Mouse (Mus musculus): ENCODE results near the gene Gm3435. TPM values are rescaled to one million over a fixed set of nuclear protein-coding genes. Genes with fewer than 3 reads are reported as not detected.
"Not testable (repeated sequence)": the region's sequence is repeated elsewhere in the genome, so short reads cannot be mapped to it uniquely, and the experiment has no call there.

Gm3435 gene
- 1 to 10 TPM; 3.3 TPM for total RNA-seq (2021)
- long read RNA-seq, experiment 1, partial matches to known transcripts, result 3 of 13 reads
- long read RNA-seq, experiment 1, other reads (novel, unspliced or antisense), result 6 of 13 reads
- long read RNA-seq, experiment 2, partial matches to known transcripts, result 3 of 12 reads
- long read RNA-seq, experiment 2, other reads (novel, unspliced or antisense), result 9 of 12 reads

DNA sequence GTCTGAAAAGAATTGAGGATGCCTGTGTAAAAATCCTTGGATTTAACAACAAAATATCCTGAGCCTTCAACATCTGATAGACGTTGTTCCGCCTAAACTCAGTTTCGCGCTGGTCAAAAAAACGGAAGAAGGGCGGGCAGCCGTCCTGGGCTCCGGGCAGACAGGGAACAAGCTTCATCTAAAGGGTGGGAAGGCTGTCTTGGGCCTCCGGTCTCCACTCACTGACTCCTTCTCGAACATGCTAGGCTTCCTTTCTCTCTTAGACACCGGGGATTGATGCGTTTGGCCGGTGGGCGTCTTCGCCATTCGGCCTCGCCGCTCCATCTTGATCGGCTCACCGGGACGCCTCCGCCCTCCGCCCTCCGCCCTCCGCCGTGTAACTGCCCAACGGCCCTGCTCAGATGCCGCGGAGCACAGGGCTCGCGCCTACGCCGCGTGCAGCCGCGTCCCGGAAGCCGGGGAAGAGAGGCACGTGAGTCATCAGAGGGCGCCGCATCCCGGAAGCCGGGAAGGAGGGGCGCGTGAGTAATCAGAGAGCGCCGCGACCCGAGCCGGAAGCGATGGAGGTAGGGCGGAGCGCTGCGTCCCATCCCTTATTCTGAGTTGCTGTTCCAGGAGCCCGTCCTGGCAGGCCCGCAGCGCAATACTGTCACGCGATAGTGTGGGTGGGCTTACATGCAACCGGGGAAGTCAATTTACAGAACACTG lies at the start of gene Gm3435:
TSS of gene Gm3435 (plus strand) at position 471 of the 708 bp plus-strand sequence.
- not testable (repeated sequence) for DNase-seq (ENCODE audit: low spot score in 2 of 2)

- DNase-seq (ENCODE audit: low spot score in 2 of 2), result no peak
Measured at GRCm38 (mm10) chr17:14960520-14960919, 49.5 kb upstream of the Gm3435 start.

DNA sequence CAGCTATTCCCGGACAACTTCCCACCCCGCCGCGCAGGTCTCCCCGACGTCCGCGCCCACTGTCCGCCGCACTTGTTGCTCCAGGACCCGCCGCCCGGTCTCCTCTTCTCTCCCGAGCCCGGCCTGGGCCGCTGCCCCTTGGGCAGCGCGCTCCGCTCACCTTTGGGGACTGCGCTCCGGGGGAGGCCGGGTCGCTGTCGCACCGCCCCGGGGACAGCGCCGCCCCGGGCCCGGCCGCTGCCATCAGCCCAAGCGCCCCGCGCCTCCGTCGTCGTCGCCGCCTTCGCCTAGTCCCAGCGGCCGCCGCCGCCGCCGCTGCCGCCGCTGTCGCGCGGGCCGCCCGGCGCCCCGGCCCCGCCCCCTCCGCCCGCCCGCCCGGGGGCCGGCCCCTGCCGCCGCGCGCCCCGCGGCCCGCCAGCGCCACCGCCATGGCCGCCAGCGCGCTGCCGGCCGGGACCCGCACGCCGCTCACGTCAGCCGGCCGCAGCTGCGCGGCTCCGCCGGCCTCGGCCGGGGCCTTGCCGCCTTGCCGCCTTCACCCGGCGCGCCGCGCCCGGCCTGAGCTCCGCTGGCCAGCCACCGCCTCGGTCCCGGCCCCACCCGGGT lies 48.9 kb upstream of the Gm3435 start, which contains the start of gene Phf10:
TSS of gene Phf10 (minus strand) at position 323 of the 606 bp plus-strand sequence.
- DNase-seq (ENCODE audit: low spot score in 2 of 2), result peak in 1 of 2 experiments; percentile 11

DNA sequence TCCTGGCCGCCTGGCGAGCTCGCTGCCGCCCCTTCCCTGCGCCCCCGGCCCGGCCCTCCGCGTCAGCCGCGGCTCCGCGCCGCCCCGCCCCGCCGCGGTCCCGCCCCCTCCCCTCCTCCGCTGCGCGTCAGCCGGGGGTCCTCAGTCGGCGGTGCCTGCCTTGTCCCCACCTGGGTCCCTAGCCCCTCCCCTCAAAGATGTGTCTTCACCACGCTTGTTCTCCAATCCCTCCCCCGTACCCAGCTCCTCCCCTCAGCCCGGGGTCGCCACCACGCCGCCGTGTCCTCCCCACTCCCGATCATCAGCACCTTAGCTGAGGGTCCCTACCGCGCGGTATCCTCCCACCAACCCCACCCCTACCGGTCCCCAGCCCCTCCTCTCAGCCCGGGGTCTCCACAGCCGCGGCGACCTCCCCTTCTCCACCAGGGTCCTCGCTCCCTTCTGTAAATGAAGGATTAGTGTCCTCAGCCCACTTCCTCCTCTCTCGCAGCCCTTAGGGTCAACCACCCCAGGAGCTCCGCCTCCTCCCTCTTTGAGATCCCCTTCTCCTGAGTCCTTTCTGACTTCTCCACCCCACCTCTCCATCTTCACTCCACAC lies 48.3 kb upstream of the Gm3435 start:
- not testable (repeated sequence) for DNase-seq (ENCODE audit: low spot score in 2 of 2)

GRCm38 (mm10) chr17:14968373-14968913 lies 41.5 kb upstream of the Gm3435 start:
- DNase-seq (ENCODE audit: low spot score in 2 of 2), result not testable (repeated sequence)

- DNase-seq (ENCODE audit: low spot score in 2 of 2), result not testable (repeated sequence)
Measured at GRCm38 (mm10) chr17:14977718-14978361, 32.1 kb upstream of the Gm3435 start.

DNA sequence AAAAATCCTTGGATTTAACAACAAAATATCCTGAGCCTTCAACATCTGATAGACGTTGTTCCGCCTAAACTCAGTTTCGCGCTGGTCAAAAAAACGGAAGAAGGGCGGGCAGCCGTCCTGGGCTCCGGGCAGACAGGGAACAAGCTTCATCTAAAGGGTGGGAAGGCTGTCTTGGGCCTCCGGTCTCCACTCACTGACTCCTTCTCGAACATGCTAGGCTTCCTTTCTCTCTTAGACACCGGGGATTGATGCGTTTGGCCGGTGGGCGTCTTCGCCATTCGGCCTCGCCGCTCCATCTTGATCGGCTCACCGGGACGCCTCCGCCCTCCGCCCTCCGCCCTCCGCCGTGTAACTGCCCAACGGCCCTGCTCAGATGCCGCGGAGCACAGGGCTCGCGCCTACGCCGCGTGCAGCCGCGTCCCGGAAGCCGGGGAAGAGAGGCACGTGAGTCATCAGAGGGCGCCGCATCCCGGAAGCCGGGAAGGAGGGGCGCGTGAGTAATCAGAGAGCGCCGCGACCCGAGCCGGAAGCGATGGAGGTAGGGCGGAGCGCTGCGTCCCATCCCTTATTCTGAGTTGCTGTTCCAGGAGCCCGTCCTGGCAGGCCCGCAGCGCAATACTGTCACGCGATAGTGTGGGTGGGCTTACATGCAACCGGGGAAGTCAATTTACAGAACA lies 31.5 kb upstream of the Gm3435 start, which contains the start of the genes 9030025P20Rik and Gm3417:
TSS of gene 9030025P20Rik (plus strand) at position 107 of the 677 bp plus-strand sequence.
TSS of gene Gm3417 (minus strand) at position 429 of the 677 bp plus-strand sequence.
- not testable (repeated sequence) for DNase-seq (ENCODE audit: low spot score in 2 of 2)

GRCm38 (mm10) chr17:14990116-14990702 lies 19.8 kb upstream of the Gm3435 start:
- peak in 1 of 2 experiments; percentile 28 for DNase-seq (ENCODE audit: low spot score in 2 of 2)

DNA sequence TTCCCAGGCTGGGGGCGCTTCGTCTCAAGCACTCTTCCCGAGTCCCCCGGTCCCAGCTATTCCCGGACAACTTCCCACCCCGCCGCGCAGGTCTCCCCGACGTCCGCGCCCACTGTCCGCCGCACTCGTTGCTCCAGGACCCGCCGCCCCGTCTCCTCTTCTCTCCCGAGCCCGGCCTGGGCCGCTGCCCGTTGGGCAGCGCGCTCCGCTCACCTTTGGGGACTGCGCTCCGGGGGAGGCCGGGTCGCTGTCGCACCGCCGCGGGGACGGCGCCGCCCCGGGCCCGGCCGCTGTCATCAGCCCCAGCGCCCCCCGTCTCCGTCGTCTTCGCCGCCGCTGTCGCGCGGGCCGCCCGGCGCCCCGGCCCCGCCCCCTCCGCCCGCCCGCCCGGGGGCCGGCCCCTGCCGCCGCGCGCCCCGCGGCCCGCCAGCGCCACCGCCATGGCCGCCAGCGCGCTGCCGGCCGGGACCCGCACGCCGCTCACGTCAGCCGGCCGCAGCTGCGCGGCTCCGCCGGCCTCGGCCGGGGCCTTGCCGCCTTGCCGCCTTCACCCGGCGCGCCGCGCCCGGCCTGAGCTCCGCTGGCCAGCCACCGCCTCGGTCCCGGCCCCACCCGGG lies 17.3 kb upstream of the Gm3435 start:
- DNase-seq (ENCODE audit: low spot score in 2 of 2), result not testable (repeated sequence)

- DNase-seq (ENCODE audit: low spot score in 2 of 2), result not testable (repeated sequence)
Measured at GRCm38 (mm10) chr17:14993139-14993832, 16.7 kb upstream of the Gm3435 start.

DNA sequence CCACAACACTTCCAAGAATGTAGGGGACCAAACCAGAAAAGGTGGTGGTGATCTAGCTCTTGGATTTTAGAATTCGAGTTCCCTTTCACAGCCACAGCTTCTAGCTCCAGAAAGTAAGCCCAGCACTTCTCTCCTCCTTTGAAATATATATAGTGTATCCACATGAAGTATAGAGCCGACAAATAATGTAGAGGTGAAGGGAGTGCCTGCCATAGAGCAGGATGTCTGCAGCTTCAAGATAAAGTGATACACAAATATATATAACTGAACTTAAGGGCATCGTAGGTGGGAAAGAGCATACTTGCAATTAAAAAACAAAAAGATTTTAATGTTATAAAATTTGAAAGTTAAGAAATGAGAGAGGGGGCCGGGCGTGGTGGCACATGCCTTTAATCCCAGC lies 15.8 kb upstream of the Gm3435 start:
- not testable (repeated sequence) for DNase-seq (ENCODE audit: low spot score in 2 of 2)

GRCm38 (mm10) chr17:15000047-15000446 lies 9.9 kb upstream of the Gm3435 start:
- DNase-seq (ENCODE audit: low spot score in 2 of 2), result not testable (repeated sequence)

DNA sequence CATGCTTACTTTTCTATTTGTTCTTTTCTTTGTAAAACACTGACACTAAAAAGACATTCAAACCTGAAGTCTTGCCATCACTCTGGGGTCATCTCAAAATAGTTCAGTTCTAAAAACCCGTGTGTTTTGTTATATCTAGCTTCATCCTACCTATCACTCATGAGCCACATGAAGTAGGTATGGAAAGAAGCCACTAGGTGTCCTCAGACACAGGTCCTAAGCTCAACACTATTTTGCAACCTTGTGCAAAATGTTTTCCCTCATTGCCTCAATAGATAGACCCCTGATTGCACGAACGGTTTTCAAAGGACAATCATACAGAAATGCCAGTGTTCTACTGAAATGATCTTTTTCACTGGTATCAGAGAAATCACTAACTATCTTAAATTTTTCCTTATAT lies 888 bp upstream of the Gm3435 start:
- not testable (repeated sequence) for DNase-seq (ENCODE audit: low spot score in 2 of 2)

DNA sequence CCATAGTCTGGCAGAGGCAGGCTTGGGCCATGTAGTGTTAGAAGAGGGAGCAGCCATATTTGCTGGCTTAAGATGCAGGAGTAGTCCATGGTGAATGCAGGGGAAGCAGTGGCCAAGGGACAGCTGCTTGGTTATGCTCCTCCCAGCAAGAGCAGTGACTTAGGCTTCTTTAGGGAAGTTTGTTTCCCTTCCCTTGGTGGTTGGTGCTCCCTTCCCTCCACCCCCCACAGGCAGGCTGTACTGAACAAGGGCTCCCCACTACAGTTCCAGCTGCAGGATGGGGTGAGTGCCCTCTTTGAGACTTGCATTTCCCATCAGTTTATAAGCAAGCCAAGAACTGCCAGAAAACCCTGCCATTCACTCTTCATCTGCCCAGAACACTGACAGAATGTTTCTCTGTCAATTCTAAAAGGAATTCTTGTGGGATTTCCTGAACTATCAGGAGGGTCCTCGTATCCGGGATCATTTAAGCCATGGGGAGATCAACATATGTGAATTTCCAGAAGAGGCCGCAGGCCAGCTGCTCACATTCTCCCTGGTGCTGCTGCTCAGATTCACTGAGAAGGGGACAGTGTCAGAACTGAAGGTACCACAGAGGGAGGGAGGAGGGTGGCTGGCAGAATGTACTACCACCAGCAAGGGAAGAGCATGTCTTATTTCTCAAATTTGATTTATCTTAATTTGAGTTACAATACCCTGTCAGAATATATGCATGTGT lies 11.7 kb downstream of the Gm3435 start:
- peak; percentile 8 to 16 for DNase-seq (ENCODE audit: low spot score in 2 of 2)

DNA sequence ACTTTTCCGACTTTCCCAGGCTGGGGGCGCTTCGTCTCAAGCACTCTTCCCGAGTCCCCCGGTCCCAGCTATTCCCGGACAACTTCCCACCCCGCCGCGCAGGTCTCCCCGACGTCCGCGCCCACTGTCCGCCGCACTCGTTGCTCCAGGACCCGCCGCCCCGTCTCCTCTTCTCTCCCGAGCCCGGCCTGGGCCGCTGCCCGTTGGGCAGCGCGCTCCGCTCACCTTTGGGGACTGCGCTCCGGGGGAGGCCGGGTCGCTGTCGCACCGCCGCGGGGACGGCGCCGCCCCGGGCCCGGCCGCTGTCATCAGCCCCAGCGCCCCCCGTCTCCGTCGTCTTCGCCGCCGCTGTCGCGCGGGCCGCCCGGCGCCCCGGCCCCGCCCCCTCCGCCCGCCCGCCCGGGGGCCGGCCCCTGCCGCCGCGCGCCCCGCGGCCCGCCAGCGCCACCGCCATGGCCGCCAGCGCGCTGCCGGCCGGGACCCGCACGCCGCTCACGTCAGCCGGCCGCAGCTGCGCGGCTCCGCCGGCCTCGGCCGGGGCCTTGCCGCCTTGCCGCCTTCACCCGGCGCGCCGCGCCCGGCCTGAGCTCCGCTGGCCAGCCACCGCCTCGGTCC lies 14.0 kb downstream of the Gm3435 start:
- DNase-seq (ENCODE audit: low spot score in 2 of 2), result not testable (repeated sequence)

DNA sequence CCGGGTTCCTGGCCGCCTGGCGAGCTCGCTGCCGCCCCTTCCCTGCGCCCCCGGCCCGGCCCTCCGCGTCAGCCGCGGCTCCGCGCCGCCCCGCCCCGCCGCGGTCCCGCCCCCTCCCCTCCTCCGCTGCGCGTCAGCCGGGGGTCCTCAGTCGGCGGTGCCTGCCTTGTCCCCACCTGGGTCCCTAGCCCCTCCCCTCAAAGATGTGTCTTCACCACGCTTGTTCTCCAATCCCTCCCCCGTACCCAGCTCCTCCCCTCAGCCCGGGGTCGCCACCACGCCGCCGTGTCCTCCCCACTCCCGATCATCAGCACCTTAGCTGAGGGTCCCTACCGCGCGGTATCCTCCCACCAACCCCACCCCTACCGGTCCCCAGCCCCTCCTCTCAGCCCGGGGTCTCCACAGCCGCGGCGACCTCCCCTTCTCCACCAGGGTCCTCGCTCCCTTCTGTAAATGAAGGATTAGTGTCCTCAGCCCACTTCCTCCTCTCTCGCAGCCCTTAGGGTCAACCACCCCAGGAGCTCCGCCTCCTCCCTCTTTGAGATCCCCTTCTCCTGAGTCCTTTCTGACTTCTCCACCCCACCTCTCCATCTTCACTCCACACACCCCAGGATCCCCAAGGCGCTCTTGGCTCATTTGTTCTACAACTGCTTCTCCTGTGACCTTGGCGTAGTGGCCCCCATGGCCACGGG lies 14.7 kb downstream of the Gm3435 start:
- not testable (repeated sequence) for DNase-seq (ENCODE audit: low spot score in 2 of 2)

GRCm38 (mm10) chr17:15025513-15025912 lies 15.5 kb downstream of the Gm3435 start:
- not testable (repeated sequence) for DNase-seq (ENCODE audit: low spot score in 2 of 2)
